ENCODE assay signal across 10 mouse cellular contexts in genomic region chr3:84732516-84732915, GRCm38 (mm10).
A peak's percentile ranks its signal among the peaks of the same experiment; 100 is the strongest.
DNase-seq lines count a peak whose midpoint lies in the region; ATAC-seq and TF ChIP-seq lines count a peak whose summit lies in the region.
"Had no signal": no experiment of that assay in that cellular context is flagged by ENCODE, and none has a peak within 500 bp of the region (broad histone marks: within the 10 kb centered on the region; RNA-seq: fewer than 3 reads in every experiment).

No protein-coding gene starts in this region.

- no peak for TF ChIP-seq CTCF in liver, postnatal 0 days (IDR thresholded peaks at IDR 0.05; ENCODE audit: low read depth)

- peak overlapping the region; percentile 70 for H3K4me2 ChIP-seq in heart, embryonic 12.5 days
- peak overlapping the region; percentile 44 for H3K4me2 ChIP-seq in hindbrain, embryonic 11.5 days (replicated peaks; ENCODE audit: low read depth, low read length)
- H3K4me2 ChIP-seq in liver, postnatal 0 days (ENCODE audit: low read depth, low read length), result peak overlapping the region; percentile 62

- H3K9me3 ChIP-seq in heart, embryonic 12.5 days (replicated peaks), result no peaks in the 10 kb centered on the region
- no peaks in the 10 kb centered on the region for H3K9me3 ChIP-seq in hindbrain, embryonic 11.5 days (ENCODE audit: control insufficient read depth, low read length)
- no peaks in the 10 kb centered on the region for H3K9me3 ChIP-seq in liver, postnatal 0 days (ENCODE audit: low read length)

- H3K27me3 ChIP-seq in heart, embryonic 12.5 days (replicated peaks), result 0 out of 2 replicates have a peak, but pooled peaks cover 10% of the 10 kb centered on the region
- 0 out of 2 replicates have a peak, but pooled peaks cover 4% of the 10 kb centered on the region for H3K27me3 ChIP-seq in hindbrain, embryonic 11.5 days (ENCODE audit: control insufficient read depth, insufficient read depth, low read length)
- peaks cover 13% of the 10 kb centered on the region; the same call in 1 of the 2 replicates for H3K27me3 ChIP-seq in liver, postnatal 0 days (ENCODE audit: insufficient read depth, low read length)

- H3K9ac ChIP-seq in heart, embryonic 12.5 days, result no peak overlapping the region
- H3K9ac ChIP-seq in hindbrain, embryonic 11.5 days (ENCODE audit: low read depth, low read length), result peak overlapping the region; percentile 52; the same call in 1 of the 2 replicates
- no peak overlapping the region for H3K9ac ChIP-seq in liver, postnatal 0 days (replicated peaks)
- H3K9ac ChIP-seq: liver, embryonic 14.5 days had no signal

- no peak for ATAC-seq in heart, embryonic 12.5 days (ENCODE audit: insufficient number of reproducible peaks, low FRiP score)
- peak; percentile 36; the same call in 1 of the 2 replicates for ATAC-seq in hindbrain, embryonic 11.5 days (ENCODE audit: low FRiP score)
- no peak for ATAC-seq in liver, postnatal 0 days

- H3K4me1 ChIP-seq in heart, embryonic 12.5 days (replicated peaks), result peaks cover 17% of the 10 kb centered on the region
- H3K4me1 ChIP-seq in brown adipose tissue, adult 24 weeks (ENCODE audit: control insufficient read depth, insufficient read depth, insufficient read length, low read length), result peaks cover 11% of the 10 kb centered on the region; the same call in 1 of the 2 replicates
- H3K4me1 ChIP-seq in hindbrain, embryonic 11.5 days (replicated peaks; ENCODE audit: control insufficient read depth, insufficient read depth, low read length), result peaks cover 4% of the 10 kb centered on the region; the same call in 1 of the 2 replicates
- H3K4me1 ChIP-seq in liver, postnatal 0 days (ENCODE audit: insufficient read depth), result peaks cover 3% of the 10 kb centered on the region

- peak overlapping the region; percentile 40 for H3K4me3 ChIP-seq in heart, embryonic 12.5 days
- H3K4me3 ChIP-seq in brown adipose tissue, adult 24 weeks (ENCODE audit: insufficient read depth, low read depth, low read length), result peak overlapping the region; percentile 37; the same call in 1 of the 2 replicates
- peak overlapping the region; percentile 22; the same call in 1 of the 2 replicates for H3K4me3 ChIP-seq in hindbrain, embryonic 11.5 days (ENCODE audit: low read depth, low read length)
- H3K4me3 ChIP-seq in liver, postnatal 0 days (ENCODE audit: low read depth, low read length), result no peak overlapping the region

- DNase-seq in heart, adult 8-10 months (ENCODE audit: low spot score), result no peak
- no peak for DNase-seq in hindbrain, embryonic 11.5 days (ENCODE audit: low spot score)
- DNase-seq in liver, postnatal 0 days, result no peak
- no peak for DNase-seq in ovary, postnatal 14 days (ENCODE audit: low spot score)
- DNase-seq in T-cell, adult 2 months (ENCODE audit: low spot score), result no peak
- no peak for DNase-seq in layer of hippocampus, postnatal 14 days (ENCODE audit: low spot score in 2 of 2)
- DNase-seq: right cerebral cortex, postnatal 25 days had no signal

- no peaks in the 10 kb centered on the region for H3K36me3 ChIP-seq in heart, embryonic 12.5 days
- H3K36me3 ChIP-seq in hindbrain, embryonic 11.5 days (ENCODE audit: control insufficient read depth, insufficient read depth, low read length), result no peaks in the 10 kb centered on the region
- H3K36me3 ChIP-seq in liver, postnatal 0 days (replicated peaks; ENCODE audit: insufficient read depth, low read length), result no peaks in the 10 kb centered on the region

- TF ChIP-seq EP300 in liver, postnatal 0 days (IDR thresholded peaks at IDR 0.05; ENCODE audit: low read depth), result no peak

- no peak overlapping the region for H3K27ac ChIP-seq in heart, embryonic 12.5 days (ENCODE audit: poor library complexity, severe bottlenecking)
- H3K27ac ChIP-seq in brown adipose tissue, adult 24 weeks (replicated peaks; ENCODE audit: low read depth, low read length), result no peak overlapping the region
- H3K27ac ChIP-seq in hindbrain, embryonic 11.5 days (ENCODE audit: low read depth, low read length), result no peak overlapping the region
- no peak overlapping the region for H3K27ac ChIP-seq in liver, postnatal 0 days (ENCODE audit: low read depth)
- H3K27ac ChIP-seq: liver, embryonic 14.5 days had no signal

- 15% methylated on average over 6 of the region's 6 CpGs for WGBS in heart, embryonic 12.5 days
- 7% methylated on average over 6 of the region's 6 CpGs for WGBS in hindbrain, embryonic 11.5 days
- WGBS in liver, postnatal 0 days (ENCODE audit: insufficient replicate concordance), result 23% methylated on average over 6 of the region's 6 CpGs
